Comparison of ENCODE assay signal across 19 mouse cellular contexts in the genomic region with DNA sequence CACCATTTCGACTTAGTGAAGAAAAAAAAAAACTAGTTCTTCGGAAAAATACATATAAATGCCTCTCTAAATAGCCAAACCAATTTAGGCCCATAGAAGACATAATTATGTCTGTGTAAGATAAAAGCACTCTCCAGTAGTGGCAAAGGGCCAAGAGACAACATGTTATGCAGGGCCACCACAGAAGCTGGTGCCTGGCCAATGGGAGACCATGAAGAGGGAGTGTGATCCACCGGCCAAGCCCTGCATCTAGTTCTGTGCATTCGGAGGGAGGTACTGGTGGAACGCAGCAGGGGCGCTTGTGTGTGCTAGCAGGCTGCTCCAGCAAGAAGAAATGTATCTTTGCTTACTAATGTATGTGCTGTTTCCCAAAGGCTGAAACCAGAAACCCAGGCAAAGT. TPM values are rescaled to one million over a fixed set of nuclear protein-coding genes. Genes with fewer than 3 reads are reported as not detected.
DNase-seq lines count a peak whose midpoint lies in the region; ATAC-seq and TF ChIP-seq lines count a peak whose summit lies in the region.
"Had no signal": no experiment of that assay in that cellular context is flagged by ENCODE, and none has a peak within 500 bp of the region (broad histone marks: within the 10 kb centered on the region; RNA-seq: fewer than 3 reads in every experiment).

No protein-coding gene starts in this region.

- H3K9me3 ChIP-seq in kidney, embryonic 15.5 days (replicated peaks): no peaks in the 10 kb centered on the region
- H3K9me3 ChIP-seq in heart, embryonic 10.5 days: no peaks in the 10 kb centered on the region
- H3K9me3 ChIP-seq: embryonic facial prominence, embryonic 12.5 days; heart, embryonic 12.5 days; limb, embryonic 15.5 days; lung, embryonic 15.5 days; stomach, embryonic 15.5 days had no signal

- no peak overlapping the region for H3K4me2 ChIP-seq in kidney, embryonic 15.5 days
- H3K4me2 ChIP-seq: embryonic facial prominence, embryonic 12.5 days; heart, embryonic 12.5 days; limb, embryonic 15.5 days; lung, embryonic 15.5 days; stomach, embryonic 15.5 days had no signal

- no peak for ATAC-seq in kidney, embryonic 15.5 days (replicated peaks; ENCODE audit: low FRiP score)
- ATAC-seq: intestine, postnatal 0 days had no signal

- no peak for TF ChIP-seq POLR2A in kidney, adult 2 months (IDR thresholded peaks at IDR 0.05; ENCODE audit: low read depth, low read length)

- no peaks in the 10 kb centered on the region for H3K36me3 ChIP-seq in kidney, adult 2 months (ENCODE audit: control insufficient read depth, insufficient read depth, low read length)
- no peaks in the 10 kb centered on the region for H3K36me3 ChIP-seq in kidney, embryonic 15.5 days
- no peaks in the 10 kb centered on the region for H3K36me3 ChIP-seq in heart, embryonic 10.5 days
- H3K36me3 ChIP-seq: embryonic facial prominence, embryonic 12.5 days; heart, embryonic 12.5 days; limb, embryonic 15.5 days; lung, embryonic 15.5 days; stomach, embryonic 15.5 days had no signal

- no peak for DNase-seq in kidney, adult 2 months
- DNase-seq in kidney, adult 8-10 months: no peak
- peak; percentile 72 to 75 for DNase-seq in right cerebral cortex, postnatal 10 days (ENCODE audit: low spot score in 2 of 2)
- no peak for DNase-seq in right cerebral cortex, adult 18-20 months
- no peak for DNase-seq in adrenal gland, adult 2 months
- no peak for DNase-seq in heart, embryonic 10.5 days (ENCODE audit: low spot score)
- DNase-seq: cerebellum, postnatal 36 days; gastrocnemius, postnatal 25 days; heart, postnatal 4 days; layer of hippocampus, postnatal 36 days had no signal

- TF ChIP-seq CTCF in kidney, adult 2 months (conservative IDR thresholded peaks at IDR 0.05; ENCODE audit: insufficient read depth, insufficient read length, low read depth, low read length): no peak

- H3K9ac ChIP-seq in kidney, embryonic 15.5 days: no peak overlapping the region
- H3K9ac ChIP-seq: embryonic facial prominence, embryonic 12.5 days; heart, embryonic 12.5 days; limb, embryonic 15.5 days; lung, embryonic 15.5 days; stomach, embryonic 15.5 days had no signal

- H3K4me3 ChIP-seq in kidney, adult 2 months (ENCODE audit: insufficient read depth, low read depth, low read length): no peak overlapping the region
- no peak overlapping the region for H3K4me3 ChIP-seq in kidney, embryonic 15.5 days (replicated peaks)
- no peak overlapping the region for H3K4me3 ChIP-seq in heart, embryonic 10.5 days
- H3K4me3 ChIP-seq: embryonic facial prominence, embryonic 12.5 days; heart, embryonic 12.5 days; limb, embryonic 15.5 days; lung, embryonic 15.5 days; stomach, embryonic 15.5 days had no signal

- no peaks in the 10 kb centered on the region for H3K27me3 ChIP-seq in kidney, adult 2 months (replicated peaks; ENCODE audit: control insufficient read depth, insufficient read depth, low read length)
- no peaks in the 10 kb centered on the region for H3K27me3 ChIP-seq in kidney, embryonic 15.5 days
- peaks cover 27% of the 10 kb centered on the region; the same call in 1 of the 2 replicates for H3K27me3 ChIP-seq in heart, embryonic 10.5 days (ENCODE audit: insufficient read depth, poor library complexity, severe bottlenecking)
- H3K27me3 ChIP-seq: embryonic facial prominence, embryonic 12.5 days; limb, embryonic 15.5 days; lung, embryonic 15.5 days; Patski; stomach, embryonic 15.5 days had no signal

- H3K4me1 ChIP-seq in kidney, adult 2 months (ENCODE audit: control insufficient read depth, insufficient read depth, low read length): peaks cover 42% of the 10 kb centered on the region
- H3K4me1 ChIP-seq in kidney, embryonic 15.5 days: peaks cover 30% of the 10 kb centered on the region
- no peaks in the 10 kb centered on the region; the same call in 1 of the 2 replicates for H3K4me1 ChIP-seq in heart, embryonic 10.5 days
- H3K4me1 ChIP-seq: embryonic facial prominence, embryonic 12.5 days; heart, embryonic 12.5 days; limb, embryonic 15.5 days; stomach, embryonic 15.5 days had no signal

- 71% methylated on average over 6 of the region's 6 CpGs for WGBS in kidney, adult 2 months
- 65% methylated on average over 6 of the region's 6 CpGs for WGBS in kidney, embryonic 15.5 days
- WGBS in heart, embryonic 10.5 days: 82% methylated on average over 6 of the region's 6 CpGs

- H3K27ac ChIP-seq in kidney, adult 2 months (ENCODE audit: insufficient read depth, low read depth, low read length): peak overlapping the region; percentile 84
- H3K27ac ChIP-seq in kidney, embryonic 15.5 days: peak overlapping the region; percentile 84
- no peak overlapping the region for H3K27ac ChIP-seq in heart, embryonic 10.5 days
- H3K27ac ChIP-seq: embryonic facial prominence, embryonic 12.5 days; limb, embryonic 15.5 days; lung, embryonic 15.5 days; stomach, embryonic 15.5 days had no signal

RNA-seq across cellular contexts. Expression of gene Heatr6, which starts 42.6 kb away (rescaled TPM):
- polyA plus RNA-seq in kidney, adult 2 months (2012; rRNA removed): 10.9 and 12.0 TPM in 2 replicates
- 22.7 and 25.2 TPM in 2 replicates for polyA plus RNA-seq in kidney, embryonic 15.5 days (2015; fragmentation: Nextera tagmentation; extraction: Ambion mirVana)
- total RNA-seq in adrenal gland, adult 2 months (2021): 10 to 100 TPM; 11.8 to 12.6 TPM
- polyA plus RNA-seq in adrenal gland, adult 2 months (2012; rRNA removed): 21.3 and 22.7 TPM in 2 replicates
- 16.1 and 19.9 TPM in 2 replicates for polyA plus RNA-seq in heart, embryonic 10.5 days (2016; fragmentation: Nextera tagmentation; extraction: Ambion mirVana)

RNA-seq across cellular contexts. Expression of gene Wfdc21, which starts 49.4 kb away (rescaled TPM):
- 0.77 and 1.9 TPM in 2 replicates for polyA plus RNA-seq in kidney, adult 2 months (2012; rRNA removed)
- polyA plus RNA-seq in kidney, embryonic 15.5 days (2015; fragmentation: Nextera tagmentation; extraction: Ambion mirVana): 1.0 and 1.4 TPM in 2 replicates
- total RNA-seq in adrenal gland, adult 2 months (2021): 1 to 10 TPM in 1 of 2 experiments, not detected in 1; 1.0 TPM
- 5.2 and 5.8 TPM in 2 replicates for polyA plus RNA-seq in adrenal gland, adult 2 months (2012; rRNA removed)
- polyA plus RNA-seq in heart, embryonic 10.5 days (2016; fragmentation: Nextera tagmentation; extraction: Ambion mirVana): not detected in 2 replicates
- total RNA-seq: heart, postnatal 4 days; layer of hippocampus, postnatal 36 days had no signal
- polyA plus RNA-seq: embryonic facial prominence, embryonic 12.5 days; heart, embryonic 12.5 days; intestine, postnatal 0 days; Patski had no signal

RNA-seq across cellular contexts. Expression of gene Hnf1b, which starts 53.8 kb away (rescaled TPM):
- polyA plus RNA-seq in kidney, adult 2 months (2012; rRNA removed): 161 and 172 TPM in 2 replicates
- 78.5 and 83.3 TPM in 2 replicates for polyA plus RNA-seq in kidney, embryonic 15.5 days (2015; fragmentation: Nextera tagmentation; extraction: Ambion mirVana)
- total RNA-seq in adrenal gland, adult 2 months (2021): not detected
- polyA plus RNA-seq in adrenal gland, adult 2 months (2012; rRNA removed): 0.26 and 0.53 TPM in 2 replicates
- polyA plus RNA-seq in heart, embryonic 10.5 days (2016; fragmentation: Nextera tagmentation; extraction: Ambion mirVana): 0.14 and 2.0 TPM in 2 replicates
- total RNA-seq: gastrocnemius, postnatal 25 days; heart, postnatal 4 days; megakaryocyte-erythroid progenitor cell, adult 5-6 weeks had no signal
- polyA plus RNA-seq: embryonic facial prominence, embryonic 12.5 days had no signal

Comparison
In these comparisons a context has a peak if more than half of its experiments do, and no peak if none do; other contexts are left out.
1. DNase-seq: peak in right cerebral cortex, postnatal 10 days (2 of 2); none in kidney, adult 2 months (single experiment), kidney, adult 8-10 months (0 of 2), right cerebral cortex, adult 18-20 months (single experiment), adrenal gland, adult 2 months (single experiment) and heart, embryonic 10.5 days (single experiment).
2. RNA of gene Hnf1b, which starts 53.8 kb away (polyA plus RNA-seq): 161 to 172 TPM in kidney, adult 2 months and 78.5 to 83.3 TPM in kidney, embryonic 15.5 days; 0.14 to 2.0 TPM in heart, embryonic 10.5 days and 0.26 to 0.53 TPM in adrenal gland, adult 2 months; every median in the first group is over 10 times any median in the second.